Mouse (Mus musculus): ENCODE results near the gene Sipa1l1.

- TF ChIP-seq CTCF (conservative IDR thresholded peaks at IDR 0.05; ENCODE audit: insufficient read depth, insufficient read length, low read depth, low read length) (no peak), POLR2A (IDR thresholded peaks at IDR 0.05; ENCODE audit: low read depth, low read length) (no peak)
Observed at GRCm38 (mm10) chr12:82199286-82199685, 30.2 kb downstream of the Sipa1l1 start.

All from kidney, adult 2 months (tissue).